Mouse (Mus musculus): Measurements from ENCODE around the gene Mfsd6l.

DNA sequence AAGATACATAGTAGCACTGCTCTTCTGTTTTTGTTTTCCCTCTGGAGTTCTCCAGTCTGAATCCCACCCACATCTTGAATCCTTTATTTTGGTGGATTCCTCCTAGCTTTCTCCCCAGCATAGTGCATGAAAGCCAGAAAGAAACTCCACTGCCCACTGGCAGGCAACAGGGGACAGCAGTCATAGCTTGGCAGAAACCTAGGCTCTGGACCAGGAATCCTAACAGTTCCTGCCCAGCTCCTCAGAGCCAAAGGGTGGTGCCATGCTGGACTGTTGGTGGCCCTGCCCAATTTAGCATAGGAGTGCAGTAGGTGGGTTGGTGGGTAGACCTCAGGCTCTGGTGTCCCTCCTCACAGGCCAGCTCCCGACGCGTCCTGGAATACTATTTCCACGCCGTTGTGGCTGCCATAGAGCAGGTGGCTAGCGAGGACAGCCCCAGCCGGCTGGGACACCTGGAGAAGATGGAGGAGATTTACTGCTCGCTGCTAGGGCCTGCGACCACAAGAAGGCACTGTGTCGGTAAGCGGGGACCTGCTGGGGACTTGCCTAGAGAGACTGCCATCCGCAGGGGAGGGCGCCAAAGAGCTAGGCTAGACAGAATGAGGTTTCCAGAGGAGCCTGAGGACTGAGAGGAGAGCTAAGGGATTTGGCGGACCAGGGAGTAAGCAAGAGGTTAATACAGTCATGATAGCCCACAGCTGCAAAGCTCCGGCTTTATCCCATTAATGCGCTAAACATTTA, 24.8 kb upstream of the Mfsd6l start:
- TF ChIP-seq POLR2A (IDR thresholded peaks at IDR 0.05; ENCODE audit: insufficient read depth, low read depth, low read length) = no peak
- peak; percentile 45; the same call in 1 of the 2 replicates for TF ChIP-seq CTCF (IDR thresholded peaks at IDR 0.05; ENCODE audit: insufficient read depth, low read depth, low read length)
